Mouse (Mus musculus): ENCODE results near the gene Tab1. TPM values are rescaled to one million over a fixed set of nuclear protein-coding genes. Genes with fewer than 3 reads are reported as not detected.

The Tab1 gene
- polyA plus RNA-seq, 1 experiment from 2014 or later, result 34.6 TPM

- Histone ChIP-seq H3K27me3 (no peaks in the 10 kb centered on the region), H3K4me1 (peaks cover 27% of the 10 kb centered on the region), H3K27ac (peak overlapping the region; percentile 88), H3K4me3 (no peak overlapping the region), H3K9me3 (no peaks in the 10 kb centered on the region), H3K4me2 (no peak overlapping the region), H3K9ac (no peak overlapping the region), H3K36me3 (peaks cover 72% of the 10 kb centered on the region)
- 53% methylated on average over 5 of the region's 5 CpGs for WGBS
- ATAC-seq (ENCODE audit: borderline replicate concordance, extremely low read depth, low FRiP score, low TSS enrichment), result no peak
These were observed 25.2 kb downstream of the Tab1 start for GRCm38 (mm10) chr15:80158001-80158706.

- no peak overlapping the region for H3K9ac ChIP-seq
- no peak for ATAC-seq (ENCODE audit: borderline replicate concordance, extremely low read depth, low FRiP score, low TSS enrichment)
These were observed 25.8 kb downstream of the Tab1 start for GRCm38 (mm10) chr15:80158707-80159090.

GRCm38 (mm10) chr15:80159286-80159901 is 26.5 kb downstream of the Tab1 start:
- Histone ChIP-seq H3K4me3 (no peak overlapping the region), H3K4me2 (no peak overlapping the region), H3K27ac (peak overlapping the region; percentile 88), H3K9me3 (no peaks in the 10 kb centered on the region), H3K36me3 (peaks cover 60% of the 10 kb centered on the region), H3K9ac (no peak overlapping the region), H3K27me3 (no peaks in the 10 kb centered on the region), H3K4me1 (peaks cover 27% of the 10 kb centered on the region)
- WGBS, result 27% methylated on average over 8 of the region's 8 CpGs
- peak; percentile 78 for ATAC-seq (ENCODE audit: borderline replicate concordance, extremely low read depth, low FRiP score, low TSS enrichment)

More at GRCm38 (mm10) chr15:80158707-80159090, 25.8 kb downstream of the Tab1 start:
- H3K4me2 ChIP-seq, result no peak overlapping the region
- 42% methylated on average over 4 of the region's 4 CpGs for WGBS
- H3K4me1 ChIP-seq, result peaks cover 27% of the 10 kb centered on the region
- peaks cover 67% of the 10 kb centered on the region for H3K36me3 ChIP-seq
- H3K27ac ChIP-seq, result peak overlapping the region; percentile 88
- H3K4me3 ChIP-seq, result no peak overlapping the region
- no peaks in the 10 kb centered on the region for H3K9me3 ChIP-seq
- H3K27me3 ChIP-seq, result no peaks in the 10 kb centered on the region

DNA sequence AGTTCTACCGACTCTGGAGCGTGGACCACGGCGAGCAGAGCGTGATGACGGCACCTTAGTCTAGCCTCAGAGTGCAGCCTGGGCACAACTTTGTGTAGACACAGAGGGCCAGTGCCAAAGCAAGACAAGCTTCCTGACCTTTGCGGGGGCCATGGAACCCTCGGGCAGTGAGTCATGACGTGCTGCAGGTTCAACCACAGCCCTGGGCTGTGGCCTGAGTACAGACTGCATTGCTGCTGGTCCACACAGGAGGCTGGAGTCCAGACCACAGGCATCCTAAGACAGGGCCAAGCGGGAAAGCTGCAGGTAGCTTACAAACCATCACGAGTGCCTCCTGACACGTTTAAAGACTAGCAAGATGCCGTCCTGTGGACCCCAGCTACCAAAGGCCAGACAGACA is 27.3 kb downstream of the Tab1 start:
- H3K4me2 ChIP-seq, result no peak overlapping the region
- ATAC-seq (ENCODE audit: borderline replicate concordance, extremely low read depth, low FRiP score, low TSS enrichment), result no peak
- no peaks in the 10 kb centered on the region for H3K9me3 ChIP-seq
- H3K27ac ChIP-seq, result peak overlapping the region; percentile 88
- H3K27me3 ChIP-seq, result no peaks in the 10 kb centered on the region
- H3K4me1 ChIP-seq, result peaks cover 27% of the 10 kb centered on the region
- H3K9ac ChIP-seq, result no peak overlapping the region
- no peak overlapping the region for H3K4me3 ChIP-seq
- H3K36me3 ChIP-seq, result peaks cover 53% of the 10 kb centered on the region
- 81% methylated on average over 13 of the region's 13 CpGs for WGBS

DNA sequence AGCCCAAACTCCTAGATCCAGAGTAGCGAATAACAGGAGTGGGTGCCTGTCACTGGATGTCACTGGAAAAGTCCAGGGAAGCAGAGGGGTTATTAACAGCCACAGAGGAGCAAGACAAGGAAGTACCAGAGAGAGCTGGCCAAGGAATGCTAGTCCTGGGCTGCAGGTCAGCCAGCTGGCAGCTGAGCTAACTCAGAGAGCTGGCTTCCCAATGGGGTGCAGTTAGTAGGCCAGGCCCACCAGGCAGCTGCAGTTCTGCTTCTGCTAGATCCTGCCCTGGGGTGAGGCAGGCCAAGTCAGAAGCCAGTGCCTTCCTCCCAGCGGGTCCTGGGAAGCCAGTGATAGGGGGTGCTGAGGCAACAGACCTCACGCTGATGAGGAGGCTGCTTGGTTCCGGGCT is 27.8 kb downstream of the Tab1 start:
- ATAC-seq (ENCODE audit: borderline replicate concordance, extremely low read depth, low FRiP score, low TSS enrichment), result no peak
- no peaks in the 10 kb centered on the region for H3K9me3 ChIP-seq
- H3K36me3 ChIP-seq, result peaks cover 50% of the 10 kb centered on the region
- H3K4me1 ChIP-seq, result peaks cover 27% of the 10 kb centered on the region
- H3K27me3 ChIP-seq, result no peaks in the 10 kb centered on the region
- H3K27ac ChIP-seq, result peak overlapping the region; percentile 88
- no peak overlapping the region for H3K4me3 ChIP-seq
- no peak overlapping the region for H3K4me2 ChIP-seq
- 88% methylated on average over 4 of the region's 4 CpGs for WGBS
- H3K9ac ChIP-seq, result no peak overlapping the region

DNA sequence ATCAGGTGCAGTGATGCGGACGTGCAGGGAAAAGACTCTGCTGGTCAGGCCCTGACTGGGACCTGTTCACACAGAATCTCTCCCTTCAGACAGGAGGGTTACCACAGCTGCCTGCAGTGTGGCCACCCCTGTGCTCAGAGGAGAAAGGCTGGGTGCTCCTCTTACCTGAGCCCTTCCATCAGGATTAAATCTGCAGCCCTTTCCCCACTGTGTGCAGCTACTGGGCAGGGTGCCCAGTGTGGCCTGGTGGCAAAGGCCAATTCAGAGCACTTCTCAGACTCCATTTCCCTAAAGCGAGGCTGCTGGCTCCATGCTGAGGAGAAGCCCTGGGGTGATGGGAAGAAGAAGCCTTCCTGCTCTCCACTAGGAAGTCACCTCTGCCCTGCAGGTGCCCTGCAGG is 28.3 kb downstream of the Tab1 start:
- H3K9ac ChIP-seq, result no peak overlapping the region
- peaks cover 27% of the 10 kb centered on the region for H3K4me1 ChIP-seq
- no peak overlapping the region for H3K27ac ChIP-seq
- H3K36me3 ChIP-seq, result peaks cover 45% of the 10 kb centered on the region
- no peak overlapping the region for H3K4me2 ChIP-seq
- H3K4me3 ChIP-seq, result no peak overlapping the region
- ATAC-seq (ENCODE audit: borderline replicate concordance, extremely low read depth, low FRiP score, low TSS enrichment), result no peak
- no peaks in the 10 kb centered on the region for H3K9me3 ChIP-seq
- WGBS, result 96% methylated on average over 3 of the region's 3 CpGs
- H3K27me3 ChIP-seq, result no peaks in the 10 kb centered on the region

GRCm38 (mm10) chr15:80162401-80162964 is 29.6 kb downstream of the Tab1 start:
- Histone ChIP-seq H3K9ac (no peak overlapping the region), H3K4me3 (no peak overlapping the region), H3K27me3 (no peaks in the 10 kb centered on the region), H3K4me2 (no peak overlapping the region), H3K9me3 (no peaks in the 10 kb centered on the region), H3K4me1 (peaks cover 27% of the 10 kb centered on the region), H3K36me3 (peaks cover 34% of the 10 kb centered on the region), H3K27ac (no peak overlapping the region)
- no peak for ATAC-seq (ENCODE audit: borderline replicate concordance, extremely low read depth, low FRiP score, low TSS enrichment)
- WGBS, result 69% methylated on average over 4 of the region's 4 CpGs

DNA sequence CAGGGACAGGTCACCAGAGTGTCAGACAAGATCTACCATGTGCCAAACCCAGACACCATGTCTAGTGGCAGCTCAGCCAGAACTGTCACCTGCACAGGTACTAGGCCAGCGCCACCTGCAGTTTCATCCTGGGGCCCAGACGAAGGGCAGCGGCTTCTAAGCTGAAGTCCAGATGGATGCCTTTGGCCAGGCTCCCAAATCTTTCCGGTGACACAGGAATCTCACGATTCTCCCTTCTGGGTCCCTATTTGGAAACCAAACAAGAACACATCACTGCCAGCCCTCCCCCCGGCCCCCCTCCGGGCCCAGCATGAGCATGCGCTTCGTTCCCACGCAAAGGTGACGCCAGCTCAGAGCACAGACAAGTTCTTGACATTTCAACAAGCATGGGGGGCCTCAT is 30.3 kb downstream of the Tab1 start:
- Histone ChIP-seq H3K27me3 (no peaks in the 10 kb centered on the region), H3K4me3 (no peak overlapping the region), H3K27ac (no peak overlapping the region), H3K9ac (no peak overlapping the region), H3K4me1 (peaks cover 23% of the 10 kb centered on the region), H3K9me3 (no peaks in the 10 kb centered on the region), H3K4me2 (no peak overlapping the region), H3K36me3 (peaks cover 27% of the 10 kb centered on the region)
- ATAC-seq (ENCODE audit: borderline replicate concordance, extremely low read depth, low FRiP score, low TSS enrichment), result no peak
- WGBS, result 69% methylated on average over 11 of the region's 11 CpGs

DNA sequence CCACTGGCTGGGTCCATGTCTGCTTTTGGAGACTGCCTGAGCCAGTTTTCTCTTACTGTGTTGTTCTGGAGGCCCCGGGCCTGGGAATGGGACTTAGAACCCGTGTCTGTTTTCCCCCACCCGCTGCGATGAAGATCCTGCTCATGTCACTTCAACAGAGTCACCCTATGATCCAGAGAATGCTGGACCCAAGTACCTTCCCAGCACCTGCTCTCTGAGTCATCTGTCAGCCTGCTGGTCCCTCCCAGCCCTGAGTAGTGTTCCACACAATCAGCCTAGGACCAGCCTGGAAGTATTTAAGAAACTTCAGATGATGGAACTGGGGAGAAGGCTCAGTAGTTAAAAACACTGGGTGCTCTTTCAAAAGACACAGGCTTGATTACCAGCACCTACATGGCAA is 30.8 kb downstream of the Tab1 start:
- H3K4me3 ChIP-seq, result no peak overlapping the region
- no peaks in the 10 kb centered on the region for H3K9me3 ChIP-seq
- H3K4me2 ChIP-seq, result no peak overlapping the region
- peaks cover 23% of the 10 kb centered on the region for H3K36me3 ChIP-seq
- WGBS, result 82% methylated on average over 4 of the region's 4 CpGs
- H3K4me1 ChIP-seq, result peaks cover 19% of the 10 kb centered on the region
- H3K27me3 ChIP-seq, result no peaks in the 10 kb centered on the region
- no peak overlapping the region for H3K9ac ChIP-seq
- H3K27ac ChIP-seq, result no peak overlapping the region
- no peak for ATAC-seq (ENCODE audit: borderline replicate concordance, extremely low read depth, low FRiP score, low TSS enrichment)

GRCm38 (mm10) chr15:80165396-80165795 is 32.5 kb downstream of the Tab1 start:
- 42% methylated on average over 5 of the region's 5 CpGs for WGBS
- Histone ChIP-seq H3K36me3 (peaks cover 14% of the 10 kb centered on the region; the same call in 1 of the 2 replicates), H3K4me2 (no peak overlapping the region), H3K4me3 (no peak overlapping the region), H3K27me3 (no peaks in the 10 kb centered on the region), H3K9me3 (no peaks in the 10 kb centered on the region), H3K9ac (no peak overlapping the region), H3K4me1 (peaks cover 5% of the 10 kb centered on the region), H3K27ac (no peak overlapping the region)
- no peak for ATAC-seq (ENCODE audit: borderline replicate concordance, extremely low read depth, low FRiP score, low TSS enrichment)

GRCm38 (mm10) chr15:80169484-80169883 is 36.6 kb downstream of the Tab1 start:
- H3K9ac ChIP-seq, result no peak overlapping the region
- H3K4me2 ChIP-seq, result no peak overlapping the region
- WGBS, result 81% methylated on average over 1 of the region's 1 CpGs
- no peak for ATAC-seq (ENCODE audit: borderline replicate concordance, extremely low read depth, low FRiP score, low TSS enrichment)
- peaks cover 22% of the 10 kb centered on the region for H3K4me1 ChIP-seq
- no peaks in the 10 kb centered on the region for H3K36me3 ChIP-seq
- no peak overlapping the region for H3K27ac ChIP-seq
- H3K4me3 ChIP-seq, result no peak overlapping the region
- H3K9me3 ChIP-seq, result no peaks in the 10 kb centered on the region
- H3K27me3 ChIP-seq, result no peaks in the 10 kb centered on the region; the same call in 1 of the 2 replicates

DNA sequence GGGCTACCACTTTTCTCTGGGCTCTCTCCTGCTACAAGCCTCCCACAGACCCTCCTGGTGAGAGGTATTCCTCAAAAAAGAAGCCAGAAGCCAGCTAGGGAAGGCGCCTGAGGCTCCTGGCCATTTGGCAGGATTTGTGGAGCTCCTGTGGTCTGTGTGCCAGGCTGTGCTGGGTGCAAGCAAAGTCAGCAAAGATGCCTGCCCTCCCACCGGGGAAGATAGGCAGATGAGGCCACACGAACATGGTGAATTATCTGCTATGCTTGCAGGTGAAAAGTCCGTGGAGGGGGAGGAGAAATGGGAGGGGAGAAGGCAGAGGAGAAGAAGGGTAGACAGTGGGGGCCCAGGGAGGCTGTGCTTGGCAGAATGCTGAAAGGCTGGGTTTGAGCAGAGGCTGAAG is 37.4 kb downstream of the Tab1 start:
- peaks cover 3% of the 10 kb centered on the region; the same call in 1 of the 2 replicates for H3K27me3 ChIP-seq
- no peak overlapping the region for H3K9ac ChIP-seq
- no peak for ATAC-seq (ENCODE audit: borderline replicate concordance, extremely low read depth, low FRiP score, low TSS enrichment)
- WGBS, result 41% methylated on average over 4 of the region's 4 CpGs
- H3K4me2 ChIP-seq, result no peak overlapping the region
- H3K4me1 ChIP-seq, result peaks cover 27% of the 10 kb centered on the region
- no peak overlapping the region for H3K4me3 ChIP-seq
- no peak overlapping the region for H3K27ac ChIP-seq
- no peaks in the 10 kb centered on the region for H3K9me3 ChIP-seq
- H3K36me3 ChIP-seq, result no peaks in the 10 kb centered on the region
